Mouse (Mus musculus) testis, adult 2 months (tissue): ENCODE data around the gene Camta1.

ENCODE experiments used
- CTCF ChIP-seq: fragments of 200-500 bp; IDR thresholded peaks from 2 replicates; pipeline ENCODE4 v1.5.1; 2012; ENCODE audit warnings: low read depth, mild to moderate bottlenecking, inconsistent platforms, low read length, moderate library complexity; ENCODE audit not compliant: control insufficient read depth, insufficient read depth, insufficient replicate concordance
- POLR2A ChIP-seq: fragments of 200-500 bp; IDR thresholded peaks from 2 replicates; pipeline ENCODE4 v1.6.1; 2012; ENCODE audit warnings: low read depth, mild to moderate bottlenecking, inconsistent platforms, low read length, moderate library complexity; ENCODE audit not compliant: control insufficient read depth

DNA sequence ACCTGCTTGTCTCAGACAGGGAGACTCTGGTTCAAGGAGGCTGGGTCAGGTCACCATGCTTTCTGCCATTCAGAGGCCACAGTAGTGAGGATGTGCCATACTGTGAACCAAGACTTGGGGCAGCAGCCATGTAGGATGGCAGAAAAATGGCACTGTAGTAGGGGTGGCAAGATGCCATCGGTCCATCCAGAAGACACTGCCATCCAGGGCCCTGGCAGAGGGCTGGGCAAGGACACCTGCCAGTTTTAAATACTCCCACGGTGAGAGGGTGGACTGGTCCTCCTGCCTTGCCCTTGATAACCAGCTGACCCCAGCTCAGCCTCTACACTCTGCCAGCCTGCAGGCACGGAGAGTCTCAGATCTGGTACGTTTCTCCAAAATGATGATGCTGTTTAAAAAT is 389.8 kb downstream of the Camta1 start:
- TF ChIP-seq CTCF (no peak), POLR2A (no peak)
